Mouse (Mus musculus): ENCODE data around the gene Ttc25. TPM values are rescaled to one million over a fixed set of nuclear protein-coding genes. Genes with fewer than 3 reads are reported as not detected.
"Not testable (repeated sequence)": the region's sequence is repeated elsewhere in the genome, so short reads cannot be mapped to it uniquely, and the experiment has no call there.

Ttc25 gene
- total RNA-seq, 2 experiments from 2014 or later, result 0.96 to 1.1 TPM

GRCm38 (mm10) chr11:100603155-100603554, 57.7 kb downstream of the Ttc25 start:
- no peak for DNase-seq (ENCODE audit: low spot score in 2 of 2)

DNA sequence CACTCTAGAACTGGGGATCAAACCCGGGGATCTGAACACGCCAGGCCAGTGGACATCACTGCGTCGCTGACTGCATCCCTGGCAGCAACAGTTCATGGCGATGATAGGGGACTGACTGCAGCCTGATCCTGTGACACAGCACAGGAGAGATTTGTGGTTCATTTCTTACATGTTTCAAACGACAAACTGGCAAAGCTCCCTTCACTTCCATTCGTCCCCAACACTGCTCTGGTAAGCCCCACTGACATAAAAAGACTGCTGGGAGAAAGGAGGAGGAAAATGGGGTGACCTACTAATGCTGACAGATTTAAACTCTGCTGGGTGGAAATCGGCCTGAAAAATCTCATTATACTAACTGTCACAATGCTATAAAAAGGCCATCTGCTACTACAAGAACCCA, 58.4 kb downstream of the Ttc25 start:
- DNase-seq (ENCODE audit: low spot score in 2 of 2), result no peak

DNA sequence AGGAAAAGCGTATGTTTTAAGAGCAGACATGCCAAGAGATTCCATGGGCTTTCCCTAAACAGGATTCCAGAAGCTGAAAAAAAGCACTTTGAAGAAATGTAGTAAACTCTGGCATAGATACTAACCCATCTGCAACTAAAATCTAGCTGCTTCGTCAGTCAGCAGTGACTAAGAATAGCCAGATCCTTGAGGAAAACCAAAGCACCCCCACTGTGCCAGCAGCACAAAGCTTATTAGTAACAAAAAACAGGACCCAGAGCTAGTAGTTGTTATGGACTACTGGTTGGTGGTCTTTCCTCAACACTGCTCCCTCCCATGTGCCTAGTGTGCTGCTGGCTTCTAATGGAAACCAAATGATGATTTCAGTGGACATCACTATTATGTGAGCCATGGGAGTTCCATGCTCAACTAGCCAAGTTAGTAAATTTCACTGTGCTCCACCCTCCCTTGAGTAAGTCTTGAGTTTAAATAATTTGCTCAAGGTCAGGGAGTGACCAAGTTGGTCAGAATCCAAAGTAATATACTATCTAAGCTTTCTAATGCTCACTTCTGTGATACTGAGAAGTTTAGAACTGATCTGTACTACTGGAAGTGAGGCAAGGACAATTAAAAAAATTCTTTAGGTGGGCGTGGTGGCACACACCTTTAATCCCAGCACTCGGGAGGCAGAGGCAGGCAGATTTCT, 59.1 kb downstream of the Ttc25 start:
- DNase-seq (ENCODE audit: low spot score in 2 of 2), result no peak

GRCm38 (mm10) chr11:100605451-100605850, 60.0 kb downstream of the Ttc25 start:
- DNase-seq (ENCODE audit: low spot score in 2 of 2), result no peak

- DNase-seq (ENCODE audit: low spot score in 2 of 2), result no peak
Observed at GRCm38 (mm10) chr11:100607121-100607520, 61.7 kb downstream of the Ttc25 start.

GRCm38 (mm10) chr11:100608796-100609195, 63.4 kb downstream of the Ttc25 start:
- DNase-seq (ENCODE audit: low spot score in 2 of 2), result no peak

- no peak for DNase-seq (ENCODE audit: low spot score in 2 of 2)
Observed at GRCm38 (mm10) chr11:100609355-100609996, 64.1 kb downstream of the Ttc25 start.

DNA sequence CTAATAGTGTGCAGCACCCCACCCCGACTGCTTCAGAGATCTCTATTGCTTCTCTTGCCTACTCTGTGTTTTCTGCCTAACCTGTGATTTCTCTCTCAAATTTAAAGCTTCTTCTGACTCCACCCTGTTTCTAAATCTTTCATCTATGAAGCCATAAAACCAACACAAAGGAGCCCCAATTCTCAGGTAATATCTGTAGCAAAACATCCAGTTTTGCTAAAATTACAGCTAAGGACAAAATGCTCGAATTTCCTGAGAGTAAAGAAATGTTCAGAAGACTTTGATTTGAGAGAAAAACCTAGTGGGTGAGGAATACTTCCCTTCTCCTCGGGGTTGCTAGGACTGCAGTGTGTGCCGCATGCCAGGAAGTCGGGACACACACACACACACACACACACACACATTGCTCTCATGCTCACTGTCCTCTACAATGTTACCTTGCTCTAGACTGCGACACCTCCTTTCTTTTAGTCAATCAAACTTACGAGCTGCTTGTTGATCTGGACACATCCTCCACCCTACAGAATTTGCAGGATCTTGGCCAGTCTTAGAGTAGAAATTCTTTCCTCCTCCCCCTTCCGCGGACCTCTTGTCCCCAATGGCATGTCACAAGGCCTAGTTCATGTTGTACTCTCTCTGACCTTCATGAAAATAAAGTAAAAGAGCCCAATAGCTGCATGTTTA, 64.7 kb downstream of the Ttc25 start:
- DNase-seq (ENCODE audit: low spot score in 2 of 2), result no peak

DNA sequence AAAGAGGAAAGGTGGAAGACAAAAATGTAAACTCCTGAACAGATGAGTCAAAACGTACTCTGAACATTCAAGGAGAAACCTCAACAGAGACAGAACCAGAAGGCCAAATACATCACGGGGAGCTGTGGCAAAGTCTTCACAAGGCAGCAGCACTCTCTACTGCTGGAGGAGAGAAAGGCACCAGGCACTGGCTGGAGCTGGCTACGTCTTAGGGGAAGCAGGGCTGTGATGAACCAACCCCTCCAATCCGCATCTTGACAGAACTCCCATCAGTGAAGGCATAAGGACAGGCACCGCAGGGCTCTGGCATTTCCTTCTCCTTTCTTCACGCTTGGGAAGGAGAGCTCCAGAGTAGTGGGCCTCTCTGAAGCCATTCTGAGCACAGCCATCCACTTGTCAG, 66.2 kb downstream of the Ttc25 start:
- DNase-seq (ENCODE audit: low spot score in 2 of 2), result no peak

DNA sequence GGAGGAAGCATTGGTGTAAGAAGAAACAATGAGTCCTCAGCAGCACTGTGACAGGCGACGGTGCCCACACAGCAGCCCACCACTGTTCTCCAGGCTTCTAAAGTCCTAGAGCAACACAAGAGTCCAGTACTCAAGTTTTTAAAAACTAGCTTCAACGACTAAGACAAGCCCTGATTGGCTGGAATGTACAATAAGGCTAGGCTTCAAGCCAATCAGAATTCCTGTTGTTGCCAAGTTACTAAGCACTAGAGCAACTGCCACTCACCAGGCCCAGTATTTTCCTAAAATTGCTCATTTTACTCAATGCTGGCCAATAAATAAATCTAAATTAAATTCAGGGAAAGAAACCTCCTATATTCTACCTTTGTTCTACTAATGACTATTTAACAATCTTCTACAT, 67.8 kb downstream of the Ttc25 start:
- peak in 1 of 2 experiments; percentile 49 for DNase-seq (ENCODE audit: low spot score in 2 of 2)

GRCm38 (mm10) chr11:100616332-100616731, 70.9 kb downstream of the Ttc25 start:
- DNase-seq (ENCODE audit: low spot score in 2 of 2), result no peak

GRCm38 (mm10) chr11:100616836-100617235, 71.4 kb downstream of the Ttc25 start:
- not testable (repeated sequence) for DNase-seq (ENCODE audit: low spot score in 2 of 2)

DNA sequence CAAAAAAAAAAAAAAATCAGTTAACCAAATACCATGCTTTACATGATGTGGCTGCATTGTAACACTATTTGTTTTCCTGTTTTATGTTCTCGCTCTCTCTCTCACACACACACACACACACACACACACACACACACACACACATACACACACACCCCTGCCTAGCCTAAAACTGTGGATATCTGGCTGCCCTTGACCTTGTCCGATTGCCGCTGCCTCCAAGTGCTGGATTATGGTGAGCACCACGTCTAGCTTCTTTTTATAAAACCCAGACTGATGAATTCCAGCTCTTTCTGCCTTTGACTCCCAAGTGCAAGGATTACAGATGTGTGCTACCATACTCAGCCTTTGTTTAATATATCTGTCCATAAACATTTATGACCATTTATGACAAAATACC, 72.1 kb downstream of the Ttc25 start:
- DNase-seq (ENCODE audit: low spot score in 2 of 2), result no peak

DNA sequence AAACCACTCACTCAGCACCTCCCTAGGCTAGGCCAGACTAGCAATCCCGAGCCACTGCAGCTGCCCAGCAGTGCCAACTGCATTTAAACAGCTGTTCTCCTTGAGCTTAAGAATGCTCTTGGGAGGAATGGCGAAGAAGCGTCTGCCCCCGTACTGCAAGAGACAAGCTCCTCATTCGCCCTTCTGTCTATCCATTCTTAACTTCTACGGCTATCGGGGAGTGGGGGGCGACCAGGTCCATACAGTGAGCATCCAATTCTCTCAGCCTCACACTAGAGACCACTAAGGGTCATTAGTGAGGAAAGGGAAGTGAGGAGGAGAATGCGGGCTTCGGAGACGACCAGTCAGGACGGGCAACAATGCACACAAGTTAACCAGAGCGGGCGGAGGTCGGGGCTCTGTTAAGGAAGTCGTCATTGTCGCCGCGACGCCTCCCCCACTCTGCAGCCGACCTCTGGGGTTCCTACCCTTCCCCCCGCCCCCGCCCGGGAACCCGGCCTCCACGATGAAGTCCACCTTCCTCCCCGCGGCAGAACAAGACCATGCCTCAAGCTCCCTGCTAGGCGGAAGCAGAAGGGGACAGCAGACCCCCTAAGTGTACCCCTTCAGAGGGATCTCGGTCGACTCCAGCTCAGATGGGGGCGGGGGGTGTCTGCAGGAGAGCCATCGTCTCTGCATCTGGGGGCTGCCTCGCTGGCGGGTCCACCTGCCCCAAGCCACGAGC, 73.5 kb downstream of the Ttc25 start, which contains the start of gene Nkiras2:
Gene Nkiras2 (plus strand): TSS at position 484 of the 724 bp plus-strand sequence.
- peak in 1 of 2 experiments; percentile 47 for DNase-seq (ENCODE audit: low spot score in 2 of 2)

GRCm38 (mm10) chr11:100619485-100619975, 74.1 kb downstream of the Ttc25 start:
- DNase-seq (ENCODE audit: low spot score in 2 of 2), result peak; percentile 97 to 98

- no peak for DNase-seq (ENCODE audit: low spot score in 2 of 2)
Observed at GRCm38 (mm10) chr11:100619982-100620381, 74.6 kb downstream of the Ttc25 start, which contains the start of gene Dnajc7. Gene Dnajc7 (minus strand): TSS chr11:100620168.

Other genes with a start within 250 kb of the Ttc25 start
- 100 to 1,000 TPM; 739 to 776 TPM for gene Eif1, start 225.7 kb upstream of the Ttc25 start, total RNA-seq (2021)
- gene Gast, start 211.2 kb upstream of the Ttc25 start, total RNA-seq (2021), result not detected
- gene Hap1, start 189.5 kb upstream of the Ttc25 start, total RNA-seq (2021), result 100 to 1,000 TPM; 186 to 208 TPM
- gene Jup, start 147.8 kb upstream of the Ttc25 start, total RNA-seq (2021), result 10 to 100 TPM; 31.0 to 35.6 TPM
- 10 to 100 TPM in 1 of 2 experiments, 1 to 10 TPM in 1; 9.8 to 11.2 TPM for gene P3h4, start 130.8 kb upstream of the Ttc25 start, total RNA-seq (2021)
- gene Fkbp10, start 129.9 kb upstream of the Ttc25 start, total RNA-seq (2021), result 1 to 10 TPM; 5.4 to 5.8 TPM
- gene Nt5c3b, start 103.8 kb upstream of the Ttc25 start, total RNA-seq (2021), result 10 to 100 TPM; 48.8 to 53.4 TPM
- gene Klhl10, start 103.7 kb upstream of the Ttc25 start, total RNA-seq (2021), result 1 to 10 TPM in 1 of 2 experiments, under 1 TPM in 1; 0.74 to 1.2 TPM
- gene Klhl11, start 72.9 kb upstream of the Ttc25 start, total RNA-seq (2021), result 100 to 1,000 TPM; 117 to 124 TPM
- gene Acly, start 17.6 kb upstream of the Ttc25 start, total RNA-seq (2021), result 100 to 1,000 TPM; 118 to 124 TPM
- 100 to 1,000 TPM; 171 to 195 TPM for gene Cnp, start 29.3 kb downstream of the Ttc25 start, total RNA-seq (2021)
- 10 to 100 TPM; 10.8 to 11.1 TPM for gene Nkiras2, start 73.6 kb downstream of the Ttc25 start, total RNA-seq (2021)
- gene Dnajc7, start 74.6 kb downstream of the Ttc25 start, total RNA-seq (2021), result 100 to 1,000 TPM; 223 to 252 TPM
- under 1 TPM in 1 of 2 experiments, not detected in 1; 0.37 TPM for gene Zfp385c, start 146.8 kb downstream of the Ttc25 start, total RNA-seq (2021)
- gene Dhx58, start 158.7 kb downstream of the Ttc25 start, total RNA-seq (2021), result 1 to 10 TPM; 1.4 to 2.5 TPM
- gene Kat2a, start 166.9 kb downstream of the Ttc25 start, total RNA-seq (2021), result 10 to 100 TPM; 53.9 to 58.0 TPM
- gene Hspb9, start 168.2 kb downstream of the Ttc25 start, total RNA-seq (2021), result not detected
- gene Rab5c, start 192.6 kb downstream of the Ttc25 start, total RNA-seq (2021), result 100 to 1,000 TPM; 149 to 156 TPM
- 1 to 10 TPM; 2.0 to 2.1 TPM for gene Kcnh4, start 214.3 kb downstream of the Ttc25 start, total RNA-seq (2021)
- gene Hcrt, start 217.3 kb downstream of the Ttc25 start, total RNA-seq (2021), result not detected
- 1 to 10 TPM; 4.4 to 7.0 TPM for gene Ghdc, start 225.3 kb downstream of the Ttc25 start, total RNA-seq (2021)